Mouse (Mus musculus): ENCODE data around the gene Tns1.

- TF ChIP-seq POLR2A (IDR thresholded peaks at IDR 0.05; ENCODE audit: borderline replicate concordance, extremely low read depth, insufficient read depth, insufficient read length, poor library complexity, severe bottlenecking), result no peak
- TF ChIP-seq CTCF (IDR thresholded peaks at IDR 0.05; ENCODE audit: borderline replicate concordance, extremely low read depth, insufficient read depth, insufficient read length), result no peak
These were observed 66.7 kb downstream of the Tns1 start for GRCm38 (mm10) chr1:74057501-74057900.
